Mouse (Mus musculus): ENCODE data around the gene Tns4. TPM values are rescaled to one million over a fixed set of nuclear protein-coding genes. Genes with fewer than 3 reads are reported as not detected.
A peak's percentile ranks its signal among the peaks of the same experiment; 100 is the strongest.

Gene Tns4
- polyA plus RNA-seq, 1 experiment from 2014 or later, result 0.19 TPM

- peak overlapping the region; percentile 58; the same call in 1 of the 2 replicates for H3K27ac ChIP-seq (replicated peaks)
These were observed 24.0 kb upstream of the Tns4 start for GRCm38 (mm10) chr11:99113111-99113510.

GRCm38 (mm10) chr11:99112700-99113099, 23.6 kb upstream of the Tns4 start:
- H3K4me2 ChIP-seq (replicated peaks), result peak overlapping the region; percentile 28
- peaks cover 12% of the 10 kb centered on the region for H3K4me1 ChIP-seq
- H3K9ac ChIP-seq (replicated peaks), result no peak overlapping the region
- 0 out of 2 replicates have a peak, but pooled peaks have one; percentile 4 for ATAC-seq (ENCODE audit: low FRiP score, low read depth)
- 0 out of 2 replicates have a peak, but pooled peaks cover 2% of the 10 kb centered on the region for H3K9me3 ChIP-seq
- H3K36me3 ChIP-seq, result no peaks in the 10 kb centered on the region
- peak overlapping the region; percentile 58; the same call in 1 of the 2 replicates for H3K27ac ChIP-seq (replicated peaks)
- H3K27me3 ChIP-seq, result no peaks in the 10 kb centered on the region
- 18% methylated on average over 5 of the region's 5 CpGs for WGBS
- no peak overlapping the region for H3K4me3 ChIP-seq

More at GRCm38 (mm10) chr11:99113111-99113510, 24.0 kb upstream of the Tns4 start:
- Histone ChIP-seq H3K9ac (replicated peaks) (no peak overlapping the region), H3K9me3 (0 out of 2 replicates have a peak, but pooled peaks cover 2% of the 10 kb centered on the region), H3K27me3 (no peaks in the 10 kb centered on the region), H3K4me2 (replicated peaks) (peak overlapping the region; percentile 28), H3K36me3 (no peaks in the 10 kb centered on the region), H3K4me3 (no peak overlapping the region), H3K4me1 (peaks cover 12% of the 10 kb centered on the region)
- WGBS, result 3% methylated on average over 3 of the region's 3 CpGs
- peak; percentile 27; the same call in 1 of the 2 replicates for ATAC-seq (ENCODE audit: low FRiP score, low read depth)

- Histone ChIP-seq H3K9me3 (0 out of 2 replicates have a peak, but pooled peaks cover 2% of the 10 kb centered on the region), H3K4me1 (peaks cover 12% of the 10 kb centered on the region), H3K36me3 (no peaks in the 10 kb centered on the region), H3K4me2 (replicated peaks) (no peak overlapping the region), H3K27me3 (0 out of 2 replicates have a peak, but pooled peaks cover 6% of the 10 kb centered on the region), H3K9ac (replicated peaks) (no peak overlapping the region), H3K4me3 (no peak overlapping the region), H3K27ac (replicated peaks) (no peak overlapping the region)
- no peak for ATAC-seq (ENCODE audit: low FRiP score, low read depth)
- 93% methylated on average over 7 of the region's 7 CpGs for WGBS
These were observed 22.5 kb upstream of the Tns4 start for GRCm38 (mm10) chr11:99111631-99112030.

- Histone ChIP-seq H3K27me3 (peaks cover 7% of the 10 kb centered on the region; the same call in 1 of the 2 replicates), H3K27ac (replicated peaks) (no peak overlapping the region), H3K9ac (replicated peaks) (no peak overlapping the region), H3K4me1 (peaks cover 12% of the 10 kb centered on the region), H3K4me2 (replicated peaks) (no peak overlapping the region), H3K36me3 (no peaks in the 10 kb centered on the region), H3K4me3 (no peak overlapping the region), H3K9me3 (0 out of 2 replicates have a peak, but pooled peaks cover 2% of the 10 kb centered on the region)
- no peak for ATAC-seq (ENCODE audit: low FRiP score, low read depth)
- 71% methylated on average over 11 of the region's 11 CpGs for WGBS
These were observed 22.0 kb upstream of the Tns4 start for GRCm38 (mm10) chr11:99111155-99111554.

- H3K4me2 ChIP-seq (replicated peaks), result no peak overlapping the region
- no peak overlapping the region for H3K4me3 ChIP-seq
- ATAC-seq (ENCODE audit: low FRiP score, low read depth), result no peak
- WGBS, result 83% methylated on average over 15 of the region's 15 CpGs
- H3K4me1 ChIP-seq, result peaks cover 12% of the 10 kb centered on the region
- peaks cover 13% of the 10 kb centered on the region; the same call in 1 of the 2 replicates for H3K27me3 ChIP-seq
- no peak overlapping the region for H3K27ac ChIP-seq (replicated peaks)
- H3K9me3 ChIP-seq, result 0 out of 2 replicates have a peak, but pooled peaks cover 2% of the 10 kb centered on the region
- no peaks in the 10 kb centered on the region for H3K36me3 ChIP-seq
- no peak overlapping the region for H3K9ac ChIP-seq (replicated peaks)
These were observed 21.4 kb upstream of the Tns4 start for GRCm38 (mm10) chr11:99110370-99111110.

- Histone ChIP-seq H3K4me2 (replicated peaks) (no peak overlapping the region), H3K27ac (replicated peaks) (no peak overlapping the region), H3K36me3 (no peaks in the 10 kb centered on the region), H3K4me1 (peaks cover 11% of the 10 kb centered on the region), H3K9me3 (0 out of 2 replicates have a peak, but pooled peaks cover 2% of the 10 kb centered on the region), H3K27me3 (peaks cover 18% of the 10 kb centered on the region; the same call in 1 of the 2 replicates), H3K9ac (replicated peaks) (no peak overlapping the region), H3K4me3 (no peak overlapping the region)
- 70% methylated on average over 3 of the region's 3 CpGs for WGBS
- no peak for ATAC-seq (ENCODE audit: low FRiP score, low read depth)
These were observed 19.2 kb upstream of the Tns4 start for GRCm38 (mm10) chr11:99108296-99108695.

- Histone ChIP-seq H3K36me3 (no peaks in the 10 kb centered on the region), H3K4me2 (replicated peaks) (no peak overlapping the region), H3K27me3 (peaks cover 18% of the 10 kb centered on the region; the same call in 1 of the 2 replicates), H3K27ac (replicated peaks) (no peak overlapping the region), H3K9ac (replicated peaks) (no peak overlapping the region), H3K9me3 (0 out of 2 replicates have a peak, but pooled peaks cover 2% of the 10 kb centered on the region), H3K4me1 (0 out of 2 replicates have a peak, but pooled peaks cover 1% of the 10 kb centered on the region), H3K4me3 (no peak overlapping the region)
- 75% methylated on average over 12 of the region's 12 CpGs for WGBS
- no peak for ATAC-seq (ENCODE audit: low FRiP score, low read depth)
These were observed 17.0 kb upstream of the Tns4 start for GRCm38 (mm10) chr11:99105981-99106726.

GRCm38 (mm10) chr11:99104609-99105410, 15.7 kb upstream of the Tns4 start:
- peaks cover 18% of the 10 kb centered on the region; the same call in 1 of the 2 replicates for H3K27me3 ChIP-seq
- H3K9ac ChIP-seq (replicated peaks), result no peak overlapping the region
- no peaks in the 10 kb centered on the region for H3K4me1 ChIP-seq
- H3K9me3 ChIP-seq, result no peaks in the 10 kb centered on the region
- no peak for ATAC-seq (ENCODE audit: low FRiP score, low read depth)
- no peak overlapping the region for H3K4me2 ChIP-seq (replicated peaks)
- H3K27ac ChIP-seq (replicated peaks), result no peak overlapping the region
- 87% methylated on average over 9 of the region's 9 CpGs for WGBS
- H3K36me3 ChIP-seq, result no peaks in the 10 kb centered on the region
- no peak overlapping the region for H3K4me3 ChIP-seq

GRCm38 (mm10) chr11:99102575-99103270, 13.6 kb upstream of the Tns4 start:
- no peak for ATAC-seq (ENCODE audit: low FRiP score, low read depth)
- no peak overlapping the region for H3K4me3 ChIP-seq
- 80% methylated on average over 9 of the region's 9 CpGs for WGBS

GRCm38 (mm10) chr11:99101693-99102092, 12.6 kb upstream of the Tns4 start:
- Histone ChIP-seq H3K4me3 (no peak overlapping the region), H3K4me1 (no peaks in the 10 kb centered on the region), H3K9ac (replicated peaks) (no peak overlapping the region), H3K27me3 (peaks cover 12% of the 10 kb centered on the region; the same call in 1 of the 2 replicates), H3K9me3 (no peaks in the 10 kb centered on the region), H3K36me3 (no peaks in the 10 kb centered on the region), H3K27ac (replicated peaks) (no peak overlapping the region), H3K4me2 (replicated peaks) (no peak overlapping the region)
- 87% methylated on average over 8 of the region's 8 CpGs for WGBS
- ATAC-seq (ENCODE audit: low FRiP score, low read depth), result no peak

More at GRCm38 (mm10) chr11:99102575-99103270, 13.6 kb upstream of the Tns4 start:
- H3K4me2 ChIP-seq (replicated peaks), result no peak overlapping the region
- H3K27ac ChIP-seq (replicated peaks), result no peak overlapping the region
- H3K4me1 ChIP-seq, result no peaks in the 10 kb centered on the region
- H3K27me3 ChIP-seq, result peaks cover 18% of the 10 kb centered on the region; the same call in 1 of the 2 replicates
- H3K9ac ChIP-seq (replicated peaks), result no peak overlapping the region
- no peaks in the 10 kb centered on the region for H3K36me3 ChIP-seq
- H3K9me3 ChIP-seq, result no peaks in the 10 kb centered on the region

GRCm38 (mm10) chr11:99100215-99100614, 11.1 kb upstream of the Tns4 start:
- H3K4me1 ChIP-seq, result no peaks in the 10 kb centered on the region
- WGBS, result 90% methylated on average over 5 of the region's 5 CpGs
- H3K4me2 ChIP-seq (replicated peaks), result no peak overlapping the region
- no peak for ATAC-seq (ENCODE audit: low FRiP score, low read depth)
- no peaks in the 10 kb centered on the region for H3K9me3 ChIP-seq
- H3K27me3 ChIP-seq, result 0 out of 2 replicates have a peak, but pooled peaks cover under 1% of the 10 kb centered on the region
- H3K9ac ChIP-seq (replicated peaks), result no peak overlapping the region
- no peak overlapping the region for H3K4me3 ChIP-seq
- H3K27ac ChIP-seq (replicated peaks), result no peak overlapping the region
- H3K36me3 ChIP-seq, result no peaks in the 10 kb centered on the region

Measured in midbrain, embryonic 12.5 days (tissue).